Mouse (Mus musculus): ENCODE results near the gene Ucp2. TPM values are rescaled to one million over a fixed set of nuclear protein-coding genes. Genes with fewer than 3 reads are reported as not detected.

Ucp2 gene
- polyA plus RNA-seq, 1 experiment = 1,168 TPM

GRCm38 (mm10) chr7:100470796-100471406 is 22.2 kb upstream of the Ucp2 start:
- no peak for TF ChIP-seq GATA1 (IDR thresholded peaks at IDR 0.05; ENCODE audit: low read length)

- TF ChIP-seq GATA1 (IDR thresholded peaks at IDR 0.05; ENCODE audit: low read length) = no peak
These were observed 21.7 kb upstream of the Ucp2 start for GRCm38 (mm10) chr7:100471407-100471797.

GRCm38 (mm10) chr7:100472777-100473176 is 20.4 kb upstream of the Ucp2 start, which contains the start of gene Ucp3:
Gene Ucp3 (plus strand): TSS chr7:100472990.
- no peak for TF ChIP-seq GATA1 (IDR thresholded peaks at IDR 0.05; ENCODE audit: low read length)

- TF ChIP-seq GATA1 (IDR thresholded peaks at IDR 0.05; ENCODE audit: low read length) = no peak
These were observed 19.2 kb upstream of the Ucp2 start for GRCm38 (mm10) chr7:100473846-100474454.

GRCm38 (mm10) chr7:100474680-100475079 is 18.5 kb upstream of the Ucp2 start:
- no peak for TF ChIP-seq GATA1 (IDR thresholded peaks at IDR 0.05; ENCODE audit: low read length)

- no peak for TF ChIP-seq GATA1 (IDR thresholded peaks at IDR 0.05; ENCODE audit: low read length)
These were observed 13.9 kb upstream of the Ucp2 start for GRCm38 (mm10) chr7:100479100-100479822.

- no peak for TF ChIP-seq GATA1 (IDR thresholded peaks at IDR 0.05; ENCODE audit: low read length)
These were observed 13.3 kb upstream of the Ucp2 start for GRCm38 (mm10) chr7:100479823-100480164.

- TF ChIP-seq GATA1 (IDR thresholded peaks at IDR 0.05; ENCODE audit: low read length) = no peak
These were observed 13.0 kb upstream of the Ucp2 start for GRCm38 (mm10) chr7:100480175-100480574.

GRCm38 (mm10) chr7:100484493-100484892 is 8.6 kb upstream of the Ucp2 start:
- no peak for TF ChIP-seq GATA1 (IDR thresholded peaks at IDR 0.05; ENCODE audit: low read length)

- TF ChIP-seq GATA1 (IDR thresholded peaks at IDR 0.05; ENCODE audit: low read length) = no peak
These were observed 5.8 kb upstream of the Ucp2 start for GRCm38 (mm10) chr7:100487301-100487700.

GRCm38 (mm10) chr7:100488474-100489048 is 4.6 kb upstream of the Ucp2 start:
- no peak for TF ChIP-seq GATA1 (IDR thresholded peaks at IDR 0.05; ENCODE audit: low read length)

- no peak for TF ChIP-seq GATA1 (IDR thresholded peaks at IDR 0.05; ENCODE audit: low read length)
These were observed 583 bp upstream of the Ucp2 start for GRCm38 (mm10) chr7:100492391-100493116.

- no peak for TF ChIP-seq GATA1 (IDR thresholded peaks at IDR 0.05; ENCODE audit: low read length)
These were observed 612 bp downstream of the Ucp2 start for GRCm38 (mm10) chr7:100493484-100494414.

GRCm38 (mm10) chr7:100494415-100494831 is 1.3 kb downstream of the Ucp2 start:
- no peak for TF ChIP-seq GATA1 (IDR thresholded peaks at IDR 0.05; ENCODE audit: low read length)

- no peak for TF ChIP-seq GATA1 (IDR thresholded peaks at IDR 0.05; ENCODE audit: low read length)
These were observed 1.9 kb downstream of the Ucp2 start for GRCm38 (mm10) chr7:100495042-100495441.
